Mouse (Mus musculus) bone marrow macrophage, adult 2 months (primary cell): ENCODE data around the gene Eea1.

Source experiments
- CTCF ChIP-seq: IDR thresholded peaks from 2 replicates; pipeline ENCODE4 v1.5.1; 2012; ENCODE audit warnings: low read depth, mild to moderate bottlenecking, low read length, moderate library complexity
- POLR2A ChIP-seq: IDR thresholded peaks from 2 replicates; pipeline ENCODE4 v1.6.1; 2012; ENCODE audit warnings: mild to moderate bottlenecking, low read depth, low read length, borderline replicate concordance

- TF ChIP-seq CTCF: no peak
- no peak for TF ChIP-seq POLR2A
Measured at GRCm38 (mm10) chr10:95891214-95891960, 49.1 kb upstream of the Eea1 start.
